Mouse (Mus musculus) cortical plate, adult 2 months (tissue): Measurements from ENCODE around the gene 1700034I23Rik.
"Not testable (repeated sequence)": the region's sequence is repeated elsewhere in the genome, so short reads cannot be mapped to it uniquely, and the experiment has no call there.

ENCODE experiments used
- CTCF ChIP-seq: fragments of 200-500 bp; IDR thresholded peaks from 2 replicates; pipeline ENCODE4 v1.5.1; 2011; ENCODE audit warnings: mild to moderate bottlenecking, control low read depth, low read length; ENCODE audit not compliant: insufficient read depth; ENCODE audit errors: extremely low read depth
- POLR2A ChIP-seq: fragments of 200-500 bp; IDR thresholded peaks from 2 replicates; pipeline ENCODE4 v1.6.1; 2011; ENCODE audit warnings: mild to moderate bottlenecking, low read length, control low read depth; ENCODE audit not compliant: insufficient read depth; ENCODE audit errors: extremely low read depth

GRCm38 (mm10) chr3:40893816-40894258 lies 8.5 kb downstream of the 1700034I23Rik start:
- not testable (repeated sequence) for TF ChIP-seq POLR2A
- peak; percentile 38 for TF ChIP-seq CTCF
